Mouse (Mus musculus) liver (tissue): ENCODE results near the gene Hsf3.
"Not testable (repeated sequence)": the region's sequence is repeated elsewhere in the genome, so short reads cannot be mapped to it uniquely, and the experiment has no call there.

Experiments used
- DNase-seq: peaks from one replicate; pipeline ENCODE4 v3.0.0-alpha.2; 2020; ENCODE audit warnings: mixed read lengths

Hsf3 gene

GRCm38 (mm10) chrX:96456201-96456963, at the start of gene Hsf3:
Hsf3 (minus strand) TSS chrX:96456294.
- DNase-seq = peak; percentile 2

GRCm38 (mm10) chrX:96501580-96501979, 45.5 kb upstream of the Hsf3 start:
- DNase-seq = no peak

GRCm38 (mm10) chrX:96455149-96455548, 945 bp downstream of the Hsf3 start, which contains the start of gene Heph:
Heph (plus strand) TSS chrX:96455359.
- DNase-seq = no peak

- DNase-seq = no peak
Observed at GRCm38 (mm10) chrX:96419383-96419782, 36.7 kb downstream of the Hsf3 start.

GRCm38 (mm10) chrX:96417733-96418132, 38.4 kb downstream of the Hsf3 start:
- DNase-seq = no peak

GRCm38 (mm10) chrX:96416970-96417369, 39.1 kb downstream of the Hsf3 start:
- DNase-seq = no peak

- not testable (repeated sequence) for DNase-seq
Observed at GRCm38 (mm10) chrX:96415351-96415750, 40.7 kb downstream of the Hsf3 start.

- no peak for DNase-seq
Observed at GRCm38 (mm10) chrX:96339108-96339507, 117.0 kb downstream of the Hsf3 start.

- DNase-seq = peak; percentile 2
Observed at GRCm38 (mm10) chrX:96329764-96330163, 126.3 kb downstream of the Hsf3 start.

GRCm38 (mm10) chrX:96293338-96293737, 162.8 kb downstream of the Hsf3 start, which contains the start of gene Vsig4:
Vsig4 (minus strand) TSS chrX:96293438.
- no peak for DNase-seq

GRCm38 (mm10) chrX:96256509-96256908, 199.6 kb downstream of the Hsf3 start:
- DNase-seq = no peak
